Mouse (Mus musculus) G1E (cell line): ENCODE results near the gene Cadm1.

Experiments used
- CTCF ChIP-seq: IDR thresholded peaks from 2 replicates; pipeline ENCODE4 v1.5.1; 2012; ENCODE audit warnings: low read depth, low read length, inconsistent platforms, mixed read lengths
- GATA1 ChIP-seq: IDR thresholded peaks from 2 replicates; pipeline ENCODE4 v1.6.1; 2012; ENCODE audit warnings: borderline replicate concordance, low read length, inconsistent platforms, mixed read lengths
- GATA2 ChIP-seq: IDR thresholded peaks from 2 replicates; pipeline ENCODE4 v1.6.1; 2012; ENCODE audit warnings: low read depth, low read length, inconsistent platforms, borderline replicate concordance
- TAL1 ChIP-seq: conservative IDR thresholded peaks from 2 replicates; pipeline ENCODE4 v1.6.1; 2012; ENCODE audit warnings: low read depth, low read length, inconsistent platforms, mixed read lengths

GRCm38 (mm10) chr9:47771953-47772352, 242.0 kb downstream of the Cadm1 start:
- TF ChIP-seq CTCF = no peak
- no peak for TF ChIP-seq GATA1
- no peak for TF ChIP-seq GATA2
- no peak for TF ChIP-seq TAL1
